Mouse (Mus musculus) MEL (cell line): ENCODE measurements at regions not wholly inside any gene's neighbourhood (a gene's known extent, or its start where the extent isn't known, plus 50 kb on each side); places are given as distances from the start of the nearest gene placed in this dataset.

ENCODE experiments used
- DNase-seq: peaks from one replicate; pipeline ENCODE4 v3.0.0; 2011; ENCODE audit warnings: low read depth, low spot score
- H3K27ac ChIP-seq: 2 replicates; pipeline ENCODE4 v1.5.1; 2012; ENCODE audit warnings: low read depth, mild to moderate bottlenecking, control low read depth, low read length, moderate library complexity; ENCODE audit not compliant: control insufficient read depth
- H3K27me3 ChIP-seq, 2 experiments: fragments of 150-350 bp in 1 of 2; sonication (generic) in 1 of 2; 2 replicates each; pipeline ENCODE4 v1.6.1; 2012; ENCODE audit warnings: low read length in 2 of 2, mild to moderate bottlenecking in 2 of 2, improper control_type of control experiment in 1 of 2, moderate library complexity in 1 of 2; ENCODE audit not compliant: insufficient read depth in 2 of 2, control insufficient read depth in 1 of 2
- H3K36me3 ChIP-seq, 2 experiments: 2 replicates each; pipeline ENCODE4 v1.6.1; 2012 to 2014; ENCODE audit warnings: low read length in 2 of 2, improper control_type of control experiment in 1 of 2, inconsistent platforms in 1 of 2, mild to moderate bottlenecking in 1 of 2; ENCODE audit not compliant: insufficient read depth in 2 of 2, control insufficient read depth in 1 of 2
- H3K4me1 ChIP-seq, 2 experiments: fragments of 150-350 bp in 1 of 2; sonication (generic) in 1 of 2; 2 replicates each; pipeline ENCODE4 v1.6.1; 2012; ENCODE audit warnings: low read length in 2 of 2, improper control_type of control experiment in 1 of 2, mild to moderate bottlenecking in 1 of 2; ENCODE audit not compliant: insufficient read depth in 2 of 2, control insufficient read depth in 1 of 2
- H3K4me3 ChIP-seq, 2 experiments: fragments of 150-350 bp in 1 of 2; sonication (generic) in 1 of 2; 2 replicates each; pipeline ENCODE4 v1.5.1; 2012; ENCODE audit warnings: low read depth in 2 of 2, low read length in 2 of 2, mild to moderate bottlenecking in 2 of 2, moderate library complexity in 2 of 2, control low read depth in 1 of 2, improper control_type of control experiment in 1 of 2; ENCODE audit not compliant: control insufficient read depth in 1 of 2, insufficient read depth in 1 of 2
- H3K79me2 ChIP-seq: 2 replicates; pipeline ENCODE4 v1.6.1; 2012; ENCODE audit warnings: mild to moderate bottlenecking, low read length, moderate library complexity; ENCODE audit not compliant: control insufficient read depth, poor library complexity, insufficient read depth
- H3K9ac ChIP-seq: 2 replicates; pipeline ENCODE4 v1.6.1; 2012; ENCODE audit warnings: low read depth, mild to moderate bottlenecking, control low read depth, low read length, moderate library complexity; ENCODE audit not compliant: control insufficient read depth, poor library complexity, severe bottlenecking
- H3K9me3 ChIP-seq: fragments of 150-350 bp; sonication (generic); replicated peaks from 2 replicates; pipeline ENCODE4 v1.6.1; 2012; ENCODE audit warnings: mild to moderate bottlenecking, low read length, improper control_type of control experiment, moderate library complexity; ENCODE audit not compliant: insufficient read depth
- BHLHE40 ChIP-seq: IDR thresholded peaks from 2 replicates; pipeline ENCODE4 v1.6.1; 2012; ENCODE audit warnings: low read depth, mild to moderate bottlenecking, inconsistent platforms, low read length, improper control_type of control experiment, borderline replicate concordance
- GABPA ChIP-seq: IDR thresholded peaks from 2 replicates; pipeline ENCODE4 v1.6.1; 2012; ENCODE audit warnings: low read depth, mild to moderate bottlenecking, inconsistent platforms, low read length, improper control_type of control experiment, moderate library complexity
- GATA1 ChIP-seq: IDR thresholded peaks from 2 replicates; pipeline ENCODE4 v1.6.1; 2011; ENCODE audit warnings: low read depth, low read length, improper control_type of control experiment
- HCFC1 ChIP-seq: IDR thresholded peaks from 2 replicates; pipeline ENCODE4 v1.6.1; 2012; ENCODE audit warnings: low read depth, mild to moderate bottlenecking, inconsistent platforms, low read length, improper control_type of control experiment, moderate library complexity
- JUND ChIP-seq: IDR thresholded peaks from 2 replicates; pipeline ENCODE4 v1.6.1; 2011; ENCODE audit warnings: low read depth, mild to moderate bottlenecking, improper control_type of control experiment, low read length
- KAT2A ChIP-seq: conservative IDR thresholded peaks from 2 replicates; pipeline ENCODE4 v1.6.1; 2012; ENCODE audit warnings: low read depth, low read length, improper control_type of control experiment, inconsistent platforms
- MAFK ChIP-seq: IDR thresholded peaks from 2 replicates; pipeline ENCODE4 v1.6.1; 2011; ENCODE audit warnings: low read depth, mild to moderate bottlenecking, low read length, improper control_type of control experiment, borderline replicate concordance
- MAX ChIP-seq: IDR thresholded peaks from 2 replicates; pipeline ENCODE4 v1.6.1; 2011; ENCODE audit warnings: low read length, improper control_type of control experiment
- MEF2A ChIP-seq: IDR thresholded peaks from 2 replicates; pipeline ENCODE4 v1.6.1; 2014; ENCODE audit warnings: low read depth, mild to moderate bottlenecking, inconsistent platforms, low read length, improper control_type of control experiment; ENCODE audit not compliant: poor library complexity, insufficient replicate concordance, severe bottlenecking; ENCODE audit errors: extremely low read depth
- MYC ChIP-seq: IDR thresholded peaks from 2 replicates; pipeline ENCODE4 v1.6.1; 2011; ENCODE audit warnings: low read depth, mild to moderate bottlenecking, low read length, improper control_type of control experiment, moderate library complexity
- NELFE ChIP-seq: IDR thresholded peaks from 2 replicates; pipeline ENCODE4 v1.6.1; 2011; ENCODE audit warnings: low read depth, low read length, improper control_type of control experiment
- NRF1 ChIP-seq: IDR thresholded peaks from 2 replicates; pipeline ENCODE4 v1.6.1; 2014; ENCODE audit warnings: low read depth, mild to moderate bottlenecking, inconsistent platforms, low read length, improper control_type of control experiment, moderate library complexity; ENCODE audit not compliant: poor library complexity, insufficient read depth, severe bottlenecking
- RAD21 ChIP-seq: IDR thresholded peaks from 2 replicates; pipeline ENCODE4 v1.6.1; 2011; ENCODE audit warnings: mild to moderate bottlenecking, low read depth, low read length, improper control_type of control experiment
- RCOR1 ChIP-seq: IDR thresholded peaks from 2 replicates; pipeline ENCODE4 v1.6.1; 2012; ENCODE audit warnings: low read depth, mild to moderate bottlenecking, inconsistent platforms, low read length, improper control_type of control experiment
- SIN3A ChIP-seq: IDR thresholded peaks from 2 replicates; pipeline ENCODE4 v1.6.1; 2012; ENCODE audit warnings: low read length, improper control_type of control experiment, inconsistent platforms
- SMC3 ChIP-seq: IDR thresholded peaks from 2 replicates; pipeline ENCODE4 v1.6.1; 2011; ENCODE audit warnings: low read depth, low read length, improper control_type of control experiment
- TAL1 ChIP-seq: IDR thresholded peaks from 2 replicates; pipeline ENCODE4 v1.6.1; 2012; ENCODE audit warnings: mild to moderate bottlenecking, inconsistent platforms, low read length, moderate library complexity, mixed read lengths
- TBP ChIP-seq: IDR thresholded peaks from 2 replicates; pipeline ENCODE4 v1.8.0; 2011; ENCODE audit warnings: low read depth, low read length, improper control_type of control experiment
- TCF12 ChIP-seq: IDR thresholded peaks from 2 replicates; pipeline ENCODE4 v1.6.1; 2014; ENCODE audit warnings: low read depth, mild to moderate bottlenecking, inconsistent platforms, low read length, improper control_type of control experiment, moderate library complexity
- USF1 ChIP-seq: IDR thresholded peaks from 2 replicates; pipeline ENCODE4 v1.6.1; 2014; ENCODE audit warnings: low read depth, mild to moderate bottlenecking, inconsistent platforms, low read length, improper control_type of control experiment, moderate library complexity
- USF2 ChIP-seq, 2 experiments: IDR thresholded peaks; 2 replicates each; pipeline ENCODE4 v1.6.1; 2011 to 2012; ENCODE audit warnings: improper control_type of control experiment in 2 of 2, low read length in 2 of 2, borderline replicate concordance in 1 of 2, inconsistent platforms in 1 of 2, low read depth in 1 of 2, mild to moderate bottlenecking in 1 of 2; ENCODE audit not compliant: insufficient read depth in 1 of 2
- ZKSCAN1 ChIP-seq: IDR thresholded peaks from 2 replicates; pipeline ENCODE4 v1.6.1; 2012; ENCODE audit warnings: low read depth, mild to moderate bottlenecking, inconsistent platforms, low read length, improper control_type of control experiment, moderate library complexity
- ZNF384 ChIP-seq: IDR thresholded peaks from 2 replicates; pipeline ENCODE4 v1.6.1; 2012; ENCODE audit warnings: low read depth, mild to moderate bottlenecking, inconsistent platforms, low read length, improper control_type of control experiment

GRCm38 (mm10) chr8:26881268-26882120, 95.6 kb upstream of the Zfp703 start:
- Histone ChIP-seq H3K4me1 (no peaks in the 10 kb centered on the region), H3K4me3 (no peak overlapping the region), H3K36me3 (no peaks in the 10 kb centered on the region), H3K27me3 (no peaks in the 10 kb centered on the region), H3K9me3 (no peaks in the 10 kb centered on the region), H3K27ac (no peak overlapping the region), H3K79me2 (no peaks in the 10 kb centered on the region), H3K9ac (no peak overlapping the region)
- no peak for TF ChIP-seq BHLHE40
- no peak for TF ChIP-seq TBP
- TF ChIP-seq USF2 (IDR thresholded peaks at IDR 0.05; ENCODE audit: borderline replicate concordance in 1 of 2, insufficient read depth in 1 of 2, low read depth in 1 of 2, low read length in 2 of 2) = no peak
- TF ChIP-seq MAFK = no peak
- no peak for TF ChIP-seq NRF1
- no peak for TF ChIP-seq TAL1
- no peak for TF ChIP-seq MEF2A
- TF ChIP-seq ZKSCAN1 = no peak
- no peak for TF ChIP-seq MAX
- no peak for TF ChIP-seq SIN3A
- TF ChIP-seq ZNF384 = no peak
- no peak for TF ChIP-seq TCF12
- DNase-seq = no peak

DNA sequence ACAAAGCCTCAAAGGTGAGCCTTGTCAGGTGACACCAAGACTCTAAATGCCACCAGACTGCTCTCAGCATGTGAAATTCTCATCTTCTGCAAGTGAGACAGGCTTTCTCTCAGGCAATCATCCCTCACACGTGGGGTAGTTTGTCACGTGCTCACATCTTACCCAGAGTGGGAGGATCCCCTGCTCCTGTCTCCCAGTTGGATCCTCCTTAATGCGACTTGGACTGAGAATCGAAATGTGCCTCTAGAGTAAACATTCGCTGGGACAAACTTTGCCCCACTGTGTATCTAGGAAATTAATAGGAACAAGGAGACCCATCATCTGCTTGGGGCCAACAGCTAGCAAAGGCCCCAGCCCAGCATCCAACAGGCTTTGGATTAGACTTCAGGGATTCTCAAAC, 94.5 kb upstream of the Zfp703 start:
- Histone ChIP-seq H3K4me1 (no peaks in the 10 kb centered on the region), H3K9ac (no peak overlapping the region), H3K36me3 (no peaks in the 10 kb centered on the region), H3K79me2 (no peaks in the 10 kb centered on the region), H3K27me3 (no peaks in the 10 kb centered on the region)
- no peak for TF ChIP-seq RAD21
- no peak for TF ChIP-seq NRF1
- TF ChIP-seq NELFE = no peak
- no peak for TF ChIP-seq HCFC1
- TF ChIP-seq GABPA = no peak
- no peak for TF ChIP-seq JUND
- TF ChIP-seq MYC = no peak
- no peak for TF ChIP-seq SIN3A
- TF ChIP-seq KAT2A = no peak
- no peak for TF ChIP-seq USF1
- TF ChIP-seq GATA1 = no peak
- TF ChIP-seq RCOR1 = no peak
- TF ChIP-seq SMC3 = no peak
- no peak for TF ChIP-seq TAL1
- TF ChIP-seq USF2 (IDR thresholded peaks at IDR 0.05; ENCODE audit: borderline replicate concordance in 1 of 2, insufficient read depth in 1 of 2, low read depth in 1 of 2, low read length in 2 of 2) = no peak
- TF ChIP-seq, all 39 proteins: peak for 0
- no peak for DNase-seq
- Histone ChIP-seq H3K27ac (no peak overlapping the region), H3K9me3 (no peaks in the 10 kb centered on the region), H3K4me3 (no peak overlapping the region)
